Mouse (Mus musculus) monocyte, adult 59 days (primary cell): Measurements from ENCODE around the gene Anapc11. TPM values are rescaled to one million over a fixed set of nuclear protein-coding genes. Genes with fewer than 3 reads are reported as not detected.

ENCODE experiments used
- total RNA-seq, 2 experiments: library from RNA; stranded (reverse); gene quantifications; one replicate each; pipeline ENCODE4 v1.2.4; 2023

Gene Anapc11
- 10 to 100 TPM; 55.8 to 56.4 TPM for total RNA-seq

GRCm38 (mm10) chr11:120598283-120598989 is at the start of gene Anapc11, which contains the start of gene Alyref:
TSS of gene Anapc11 (plus strand) at chr11:120598421.
TSS of gene Alyref (minus strand) at chr11:120598365.

GRCm38 (mm10) chr11:120549168-120549945 is 48.9 kb upstream of the Anapc11 start, which contains the start of gene Mcrip1:
TSS of gene Mcrip1 (minus strand) at chr11:120549727.

GRCm38 (mm10) chr11:120550810-120551440 is 47.3 kb upstream of the Anapc11 start, which contains the start of gene Ppp1r27:
TSS of gene Ppp1r27 (minus strand) at chr11:120551132.

GRCm38 (mm10) chr11:120572752-120573584 is 25.3 kb upstream of the Anapc11 start, which contains the start of gene P4hb:
TSS of gene P4hb (minus strand) at chr11:120573253.

GRCm38 (mm10) chr11:120581490-120582267 is 16.5 kb upstream of the Anapc11 start, which contains the start of gene Arhgdia:
TSS of gene Arhgdia (minus strand) at chr11:120581624.

GRCm38 (mm10) chr11:120608241-120609034 is 10.2 kb downstream of the Anapc11 start, which contains the start of gene Npb:
TSS of gene Npb (plus strand) at chr11:120608477.

GRCm38 (mm10) chr11:120617519-120618112 is 19.4 kb downstream of the Anapc11 start, which contains the start of gene Pcyt2:
TSS of gene Pcyt2 (minus strand) at chr11:120617936.

GRCm38 (mm10) chr11:120625152-120625775 is 27.0 kb downstream of the Anapc11 start, which contains the start of gene Sirt7:
TSS of gene Sirt7 (minus strand) at chr11:120625240.

GRCm38 (mm10) chr11:120633520-120634343 is 35.5 kb downstream of the Anapc11 start, which contains the start of gene Mafg:
TSS of gene Mafg (minus strand) at chr11:120633600.

GRCm38 (mm10) chr11:120643601-120643987 is 45.4 kb downstream of the Anapc11 start, which contains the start of gene Pycr1:
TSS of gene Pycr1 (minus strand) at chr11:120643769.

GRCm38 (mm10) chr11:120648001-120648476 is 49.8 kb downstream of the Anapc11 start, which contains the start of gene Myadml2:
TSS of gene Myadml2 (minus strand) at chr11:120648158.

Other genes with a start within 250 kb of the Anapc11 start
- 1,000 to 10,000 TPM; 2,824 to 3,098 TPM for gene Actg1, start 249.9 kb upstream of the Anapc11 start, total RNA-seq
- gene Fscn2, start 236.9 kb upstream of the Anapc11 start, total RNA-seq, result not detected
- gene Faap100, start 219.7 kb upstream of the Anapc11 start, total RNA-seq, result 10 to 100 TPM; 15.8 to 18.4 TPM
- 10 to 100 TPM; 52.6 to 67.1 TPM for gene Nploc4, start 160.7 kb upstream of the Anapc11 start, total RNA-seq
- 10 to 100 TPM in 1 of 2 experiments, 1 to 10 TPM in 1; 1.9 to 17.2 TPM for gene Tspan10, start 155.8 kb upstream of the Anapc11 start, total RNA-seq
- under 1 TPM in 1 of 2 experiments, not detected in 1; 0.36 TPM for gene Pde6g, start 144.9 kb upstream of the Anapc11 start, total RNA-seq
- 1 to 10 TPM; 8.9 to 9.5 TPM for gene Oxld1, start 140.4 kb upstream of the Anapc11 start, total RNA-seq
- gene Ccdc137, start 140.3 kb upstream of the Anapc11 start, total RNA-seq, result 10 to 100 TPM; 11.6 to 12.6 TPM
- gene Arl16, start 130.8 kb upstream of the Anapc11 start, total RNA-seq, result 10 to 100 TPM in 1 of 2 experiments, 1 to 10 TPM in 1; 7.8 to 11.3 TPM
- 10 to 100 TPM; 25.0 to 26.6 TPM for gene Mrpl12, start 113.8 kb upstream of the Anapc11 start, total RNA-seq
- gene Slc25a10, start 106.6 kb upstream of the Anapc11 start, total RNA-seq, result 10 to 100 TPM; 11.1 to 14.2 TPM
- not detected for gene Gcgr, start 67.7 kb upstream of the Anapc11 start, total RNA-seq
- 10 to 100 TPM; 52.0 to 52.6 TPM for gene Mcrip1, start 48.7 kb upstream of the Anapc11 start, total RNA-seq
- not detected for gene Ppp1r27, start 47.3 kb upstream of the Anapc11 start, total RNA-seq
- gene P4hb, start 25.2 kb upstream of the Anapc11 start, total RNA-seq, result 100 to 1,000 TPM; 348 to 375 TPM
- gene Arhgdia, start 16.8 kb upstream of the Anapc11 start, total RNA-seq, result 100 to 1,000 TPM; 623 to 655 TPM
- gene Alyref, start 56 bp upstream of the Anapc11 start, total RNA-seq, result 100 to 1,000 TPM in 1 of 2 experiments, 10 to 100 TPM in 1; 90.1 to 103 TPM
- 1 to 10 TPM in 1 of 2 experiments, not detected in 1; 1.4 TPM for gene Npb, start 10.1 kb downstream of the Anapc11 start, total RNA-seq
- gene Pcyt2, start 19.5 kb downstream of the Anapc11 start, total RNA-seq, result 10 to 100 TPM; 66.8 to 75.4 TPM
- 100 to 1,000 TPM; 122 to 125 TPM for gene Sirt7, start 26.8 kb downstream of the Anapc11 start, total RNA-seq
- gene Mafg, start 35.2 kb downstream of the Anapc11 start, total RNA-seq, result 100 to 1,000 TPM in 1 of 2 experiments, 10 to 100 TPM in 1; 96.6 to 101 TPM
- under 1 TPM in 1 of 2 experiments, not detected in 1; 0.27 TPM for gene Pycr1, start 45.3 kb downstream of the Anapc11 start, total RNA-seq
- gene Myadml2, start 49.7 kb downstream of the Anapc11 start, total RNA-seq, result not detected
- not detected for gene Notum, start 62.8 kb downstream of the Anapc11 start, total RNA-seq
- 10 to 100 TPM; 77.9 to 83.1 TPM for gene Aspscr1, start 74.6 kb downstream of the Anapc11 start, total RNA-seq
- 10 to 100 TPM; 34.6 to 45.6 TPM for gene Cenpx, start 115.3 kb downstream of the Anapc11 start, total RNA-seq
- gene Lrrc45, start 115.5 kb downstream of the Anapc11 start, total RNA-seq, result 10 to 100 TPM; 30.5 to 36.0 TPM
- gene Rac3, start 123.0 kb downstream of the Anapc11 start, total RNA-seq, result 1 to 10 TPM; 1.0 to 2.9 TPM
- gene Dcxr, start 128.9 kb downstream of the Anapc11 start, total RNA-seq, result 10 to 100 TPM; 26.2 to 29.1 TPM
- gene Cbr2, start 133.7 kb downstream of the Anapc11 start, total RNA-seq, result 10 to 100 TPM; 11.8 to 24.2 TPM
- gene Hmga1b, start 164.4 kb downstream of the Anapc11 start, total RNA-seq, result 10 to 100 TPM; 40.5 to 48.6 TPM
- 10 to 100 TPM; 16.9 to 20.9 TPM for gene Rfng, start 185.8 kb downstream of the Anapc11 start, total RNA-seq
- 10 to 100 TPM; 53.1 to 57.5 TPM for gene Gps1, start 185.9 kb downstream of the Anapc11 start, total RNA-seq
- 10 to 100 TPM; 39.3 to 50.0 TPM for gene Dus1l, start 198.0 kb downstream of the Anapc11 start, total RNA-seq
- gene Fasn, start 226.1 kb downstream of the Anapc11 start, total RNA-seq, result 10 to 100 TPM; 46.7 to 64.3 TPM